Mouse (Mus musculus) adrenal gland, adult 18-20 months (tissue): ENCODE data around the gene Ikzf3. TPM values are rescaled to one million over a fixed set of nuclear protein-coding genes. Genes with fewer than 3 reads are reported as not detected.

ENCODE experiments used
- DNase-seq, 2 experiments: peaks; one replicate each; pipeline ENCODE4 v3.0.0; 2021 to 2022; ENCODE audit warnings: low spot score in 2 of 2
- total RNA-seq, 2 experiments: library from RNA; stranded (reverse); gene quantifications; 1 replicate in 1 of 2; 2 replicates in 1 of 2; pipeline ENCODE4 v1.2.3; 2021

The Ikzf3 gene
- total RNA-seq, 2 experiments from 2014 or later, result 0.46 to 0.86 TPM

- DNase-seq, result no peak
These were observed 32.4 kb downstream of the Ikzf3 start for GRCm38 (mm10) chr11:98513356-98513936.

- no peak for DNase-seq
These were observed 33.0 kb downstream of the Ikzf3 start for GRCm38 (mm10) chr11:98512881-98513280.

- DNase-seq, result no peak
These were observed 35.7 kb downstream of the Ikzf3 start for GRCm38 (mm10) chr11:98510125-98510524.

- peak in 1 of 2 experiments; percentile 27 for DNase-seq
These were observed 36.4 kb downstream of the Ikzf3 start for GRCm38 (mm10) chr11:98509434-98509833.

- DNase-seq, result no peak
These were observed 40.9 kb downstream of the Ikzf3 start for GRCm38 (mm10) chr11:98504926-98505325.

- no peak for DNase-seq
These were observed 48.2 kb downstream of the Ikzf3 start for GRCm38 (mm10) chr11:98497388-98498288.

- no peak for DNase-seq
These were observed 50.6 kb downstream of the Ikzf3 start for GRCm38 (mm10) chr11:98495176-98495719.

- DNase-seq, result no peak
These were observed 52.4 kb downstream of the Ikzf3 start for GRCm38 (mm10) chr11:98493394-98493793.

GRCm38 (mm10) chr11:98492959-98493358, 52.9 kb downstream of the Ikzf3 start:
- DNase-seq, result no peak

GRCm38 (mm10) chr11:98491571-98491970, 54.3 kb downstream of the Ikzf3 start:
- DNase-seq, result no peak

- no peak for DNase-seq
These were observed 57.1 kb downstream of the Ikzf3 start for GRCm38 (mm10) chr11:98488540-98489234.

- no peak for DNase-seq
These were observed 58.2 kb downstream of the Ikzf3 start for GRCm38 (mm10) chr11:98487526-98488040.

GRCm38 (mm10) chr11:98485749-98486148, 60.1 kb downstream of the Ikzf3 start:
- DNase-seq, result no peak

- no peak for DNase-seq
These were observed 63.8 kb downstream of the Ikzf3 start for GRCm38 (mm10) chr11:98482067-98482466.

GRCm38 (mm10) chr11:98481231-98481630, 64.6 kb downstream of the Ikzf3 start:
- no peak for DNase-seq

GRCm38 (mm10) chr11:98479940-98480497, 65.8 kb downstream of the Ikzf3 start:
- DNase-seq, result no peak

GRCm38 (mm10) chr11:98479026-98479939, 66.5 kb downstream of the Ikzf3 start:
- no peak for DNase-seq

- DNase-seq, result no peak
These were observed 68.7 kb downstream of the Ikzf3 start for GRCm38 (mm10) chr11:98477011-98477701.

GRCm38 (mm10) chr11:98476434-98476807, 69.4 kb downstream of the Ikzf3 start:
- DNase-seq, result no peak
